Mouse (Mus musculus) lung, postnatal 4 days (tissue): ENCODE data around the gene Trabd.

Experiments
- DNase-seq, 2 experiments: peaks; one replicate each; pipeline ENCODE4 v3.0.0; 2021

Gene Trabd

GRCm38 (mm10) chr15:89074613-89075477, at the start of gene Trabd:
Gene Trabd (plus strand): TSS chr15:89075124.
- DNase-seq: no peak

- DNase-seq: peak in 1 of 2 experiments; percentile 10
These were observed 30.5 kb upstream of the Trabd start for GRCm38 (mm10) chr15:89044381-89044780.

GRCm38 (mm10) chr15:89046356-89046755, 28.6 kb upstream of the Trabd start:
- no peak for DNase-seq

- peak; percentile 2 to 12 for DNase-seq
These were observed 20.3 kb upstream of the Trabd start for GRCm38 (mm10) chr15:89054666-89055065.

GRCm38 (mm10) chr15:89058736-89059135, 16.2 kb upstream of the Trabd start:
- DNase-seq: peak; percentile 2 to 16

GRCm38 (mm10) chr15:89059161-89059931, 15.6 kb upstream of the Trabd start, which contains the start of gene Panx2:
Gene Panx2 (plus strand): TSS chr15:89059734.
- DNase-seq: peak; percentile 4 to 17

- DNase-seq: peak in 1 of 2 experiments; percentile 34
These were observed 14.8 kb upstream of the Trabd start for GRCm38 (mm10) chr15:89060032-89060681.

GRCm38 (mm10) chr15:89060811-89061460, 14.0 kb upstream of the Trabd start:
- peak in 1 of 2 experiments; percentile 16 for DNase-seq

GRCm38 (mm10) chr15:89061761-89062517, 13.0 kb upstream of the Trabd start:
- peak in 1 of 2 experiments; percentile 14 for DNase-seq

GRCm38 (mm10) chr15:89062518-89062910, 12.4 kb upstream of the Trabd start:
- DNase-seq: no peak

GRCm38 (mm10) chr15:89063001-89063400, 11.9 kb upstream of the Trabd start:
- DNase-seq: peak in 1 of 2 experiments; percentile 9

GRCm38 (mm10) chr15:89063536-89063935, 11.4 kb upstream of the Trabd start:
- peak in 1 of 2 experiments; percentile 18 for DNase-seq

- peak in 1 of 2 experiments; percentile 16 for DNase-seq
These were observed 10.0 kb upstream of the Trabd start for GRCm38 (mm10) chr15:89064891-89065290.

GRCm38 (mm10) chr15:89067609-89068008, 7.3 kb upstream of the Trabd start:
- DNase-seq: peak in 1 of 2 experiments; percentile 20

GRCm38 (mm10) chr15:89068226-89068625, 6.7 kb upstream of the Trabd start:
- no peak for DNase-seq

- no peak for DNase-seq
These were observed 5.5 kb upstream of the Trabd start for GRCm38 (mm10) chr15:89069336-89069840.

GRCm38 (mm10) chr15:89070606-89071005, 4.3 kb upstream of the Trabd start:
- no peak for DNase-seq

- DNase-seq: no peak
These were observed 826 bp upstream of the Trabd start for GRCm38 (mm10) chr15:89073993-89074603.

GRCm38 (mm10) chr15:89075478-89076147, 689 bp downstream of the Trabd start:
- DNase-seq: peak; percentile 93 to 95

GRCm38 (mm10) chr15:89076156-89076731, 1.3 kb downstream of the Trabd start:
- peak; percentile 60 to 67 for DNase-seq
